Mouse (Mus musculus): ENCODE results near the gene Ddc.

DNA sequence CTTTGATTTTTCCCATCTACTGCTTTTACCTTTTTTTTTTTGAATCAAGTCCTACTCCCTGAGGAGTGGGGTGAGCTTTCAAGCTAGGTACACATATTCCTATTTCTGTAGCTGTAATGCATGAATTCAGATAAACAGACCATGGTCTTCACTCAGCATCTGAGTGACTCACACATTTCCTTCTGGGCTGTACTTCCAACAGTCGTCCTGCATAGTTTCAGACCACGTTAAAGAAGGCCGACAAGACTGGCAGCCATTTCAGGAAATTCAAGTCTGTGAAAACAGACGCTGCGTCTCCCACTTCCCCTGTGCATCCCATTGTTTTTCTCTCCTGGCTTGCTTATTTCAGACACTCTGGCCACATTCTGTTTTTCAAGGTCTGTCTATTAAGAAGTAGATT, 31.2 kb downstream of the Ddc start:
- TF ChIP-seq POLR2A (IDR thresholded peaks at IDR 0.05; ENCODE audit: control insufficient read depth, extremely low read depth, insufficient read depth, low read length, poor library complexity) (no peak), CTCF (IDR thresholded peaks at IDR 0.05; ENCODE audit: borderline replicate concordance, control insufficient read depth, extremely low read depth, insufficient read depth, low read length, poor library complexity) (no peak)
